Mouse (Mus musculus): ENCODE data around the gene Cd4. TPM values are rescaled to one million over a fixed set of nuclear protein-coding genes. Genes with fewer than 3 reads are reported as not detected.
A peak's percentile ranks its signal among the peaks of the same experiment; 100 is the strongest.

The Cd4 gene
- polyA plus RNA-seq, 1 experiment, result 4.3 TPM

DNA sequence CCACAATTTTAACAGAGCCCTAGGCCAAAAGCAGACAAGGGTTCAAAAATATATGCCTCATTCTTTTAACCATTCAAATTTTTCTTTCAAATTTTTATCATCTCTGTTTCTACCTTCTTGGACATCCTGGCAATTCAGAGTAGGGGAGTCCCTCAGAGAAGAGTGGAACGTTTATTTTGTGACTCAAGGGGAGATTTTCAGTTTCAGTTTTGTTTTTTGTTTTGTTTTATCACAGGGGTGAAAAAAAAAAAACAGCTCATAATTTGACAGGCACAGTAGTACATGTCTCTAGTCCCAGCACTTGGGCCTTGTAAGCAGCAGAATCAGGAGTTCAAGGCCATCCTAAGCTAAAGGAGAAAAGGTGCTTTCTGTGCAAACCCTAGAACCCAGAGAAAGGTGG is 19.7 kb upstream of the Cd4 start:
- Histone ChIP-seq H3K36me3 (ENCODE audit: control insufficient read depth, insufficient read depth, low read length) (no peaks in the 10 kb centered on the region), H3K4me1 (ENCODE audit: control insufficient read depth, insufficient read depth, low read length) (peaks cover 7% of the 10 kb centered on the region; the same call in 1 of the 2 replicates), H3K27me3 (replicated peaks; ENCODE audit: control insufficient read depth, insufficient read depth, low read length) (no peaks in the 10 kb centered on the region), H3K4me3 (ENCODE audit: insufficient read depth, low read depth, low read length) (no peak overlapping the region), H3K27ac (ENCODE audit: insufficient read depth, low read depth, low read length) (no peak overlapping the region)
- 66% methylated on average over 1 of the region's 1 CpGs for WGBS
- no peak for DNase-seq
- no peak for TF ChIP-seq CTCF (conservative IDR thresholded peaks at IDR 0.05; ENCODE audit: insufficient read depth, insufficient read length, low read depth, low read length)
- TF ChIP-seq POLR2A (IDR thresholded peaks at IDR 0.05; ENCODE audit: low read depth, low read length), result no peak

DNA sequence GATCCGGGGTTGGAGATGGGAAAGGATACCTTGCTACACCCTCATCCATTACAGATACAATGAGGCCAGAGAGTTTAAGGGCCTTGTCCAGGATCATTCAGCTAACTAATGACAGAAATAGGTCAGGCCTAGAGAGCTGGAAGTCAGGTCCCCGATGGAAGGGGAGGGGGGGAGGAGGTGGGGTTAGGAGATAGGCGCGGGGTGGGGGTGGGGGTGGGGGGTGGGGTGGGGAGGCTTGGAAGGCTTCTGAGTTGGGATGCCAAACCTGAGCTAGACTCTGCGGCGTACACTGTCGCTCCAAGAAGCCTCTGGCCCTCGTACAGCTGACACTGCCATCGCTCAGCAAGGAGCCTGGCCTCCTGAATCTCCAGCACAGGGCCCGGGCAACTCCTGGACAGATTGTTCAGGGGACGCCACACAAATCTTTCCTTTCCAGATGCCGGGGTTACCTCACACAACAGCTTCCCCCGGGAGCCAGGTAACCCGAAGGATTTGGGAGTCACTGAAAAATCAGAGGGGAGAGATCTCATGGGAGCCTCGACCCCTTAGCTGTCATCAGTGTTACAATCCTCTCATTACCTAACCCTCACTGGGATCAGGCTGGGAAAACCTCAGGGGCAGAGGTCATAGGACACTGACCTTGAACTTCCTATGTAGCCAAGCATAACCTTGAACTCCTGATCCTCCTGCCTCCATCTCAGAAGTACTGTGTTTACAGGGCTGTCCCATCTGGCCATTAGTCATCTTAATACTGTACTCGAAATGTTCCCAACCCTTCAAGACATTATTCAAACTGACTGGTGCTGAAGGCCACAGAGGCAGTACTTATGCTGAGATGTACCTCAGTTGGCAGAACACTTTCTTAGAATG is 17.2 kb upstream of the Cd4 start:
- Histone ChIP-seq H3K27ac (ENCODE audit: insufficient read depth, low read depth, low read length) (peak overlapping the region; percentile 95), H3K4me3 (ENCODE audit: insufficient read depth, low read depth, low read length) (no peak overlapping the region; the same call in 1 of the 2 replicates), H3K4me1 (ENCODE audit: control insufficient read depth, insufficient read depth, low read length) (peaks cover 7% of the 10 kb centered on the region; the same call in 1 of the 2 replicates), H3K27me3 (replicated peaks; ENCODE audit: control insufficient read depth, insufficient read depth, low read length) (no peaks in the 10 kb centered on the region), H3K36me3 (ENCODE audit: control insufficient read depth, insufficient read depth, low read length) (no peaks in the 10 kb centered on the region)
- no peak for DNase-seq
- no peak for TF ChIP-seq CTCF (conservative IDR thresholded peaks at IDR 0.05; ENCODE audit: insufficient read depth, insufficient read length, low read depth, low read length)
- TF ChIP-seq POLR2A (IDR thresholded peaks at IDR 0.05; ENCODE audit: low read depth, low read length), result no peak
- WGBS, result 53% methylated on average over 16 of the region's 16 CpGs

DNA sequence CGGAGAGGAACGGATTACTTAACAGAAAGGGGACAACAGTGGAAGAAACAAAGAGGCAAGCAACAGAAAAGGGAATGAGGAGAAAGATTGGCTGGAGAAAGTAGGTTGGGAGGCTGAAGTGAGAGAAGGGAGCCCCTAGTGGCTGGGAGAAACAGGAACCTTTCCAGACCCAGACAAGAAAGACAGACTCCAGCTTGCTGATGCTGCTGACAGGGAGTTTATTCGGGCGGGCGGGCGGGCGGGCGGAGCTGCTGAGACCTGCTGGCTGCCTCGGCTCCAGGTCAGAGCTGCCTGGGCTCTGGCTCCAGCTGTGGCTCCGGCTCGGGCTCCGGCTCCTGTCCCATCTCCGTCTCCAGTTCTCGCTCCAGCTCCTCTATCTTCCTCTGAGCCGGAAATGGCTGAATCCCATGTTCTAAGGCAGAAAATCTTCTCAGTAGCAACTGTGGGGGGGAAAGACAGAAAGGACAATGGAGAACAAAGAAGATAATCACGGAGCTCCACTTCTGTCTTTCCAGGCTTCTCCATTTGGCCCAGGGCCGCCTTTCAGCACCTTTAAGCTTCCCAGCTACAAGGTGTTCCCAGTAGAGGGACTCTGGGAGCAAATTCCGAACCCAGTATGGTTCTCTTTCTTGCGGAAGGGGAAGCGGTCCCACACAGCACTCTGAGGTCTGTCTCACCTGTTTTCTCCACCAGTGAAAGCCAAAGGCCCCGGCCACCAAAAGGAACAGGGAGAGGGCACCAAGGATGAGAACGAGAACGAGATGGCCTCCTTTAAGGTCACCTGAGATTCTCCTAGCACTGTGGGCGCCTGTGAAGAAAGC is 16.4 kb upstream of the Cd4 start:
- peak; percentile 94 for DNase-seq
- peak; percentile 70 for TF ChIP-seq CTCF (conservative IDR thresholded peaks at IDR 0.05; ENCODE audit: insufficient read depth, insufficient read length, low read depth, low read length)
- TF ChIP-seq POLR2A (IDR thresholded peaks at IDR 0.05; ENCODE audit: low read depth, low read length), result no peak
- peaks cover 7% of the 10 kb centered on the region; the same call in 1 of the 2 replicates for H3K4me1 ChIP-seq (ENCODE audit: control insufficient read depth, insufficient read depth, low read length)
- 10% methylated on average over 24 of the region's 24 CpGs for WGBS
- H3K27ac ChIP-seq (ENCODE audit: insufficient read depth, low read depth, low read length), result peak overlapping the region; percentile 95
- H3K4me3 ChIP-seq (ENCODE audit: insufficient read depth, low read depth, low read length), result peak overlapping the region; percentile 36
- no peaks in the 10 kb centered on the region for H3K36me3 ChIP-seq (ENCODE audit: control insufficient read depth, insufficient read depth, low read length)
- no peaks in the 10 kb centered on the region for H3K27me3 ChIP-seq (replicated peaks; ENCODE audit: control insufficient read depth, insufficient read depth, low read length)

DNA sequence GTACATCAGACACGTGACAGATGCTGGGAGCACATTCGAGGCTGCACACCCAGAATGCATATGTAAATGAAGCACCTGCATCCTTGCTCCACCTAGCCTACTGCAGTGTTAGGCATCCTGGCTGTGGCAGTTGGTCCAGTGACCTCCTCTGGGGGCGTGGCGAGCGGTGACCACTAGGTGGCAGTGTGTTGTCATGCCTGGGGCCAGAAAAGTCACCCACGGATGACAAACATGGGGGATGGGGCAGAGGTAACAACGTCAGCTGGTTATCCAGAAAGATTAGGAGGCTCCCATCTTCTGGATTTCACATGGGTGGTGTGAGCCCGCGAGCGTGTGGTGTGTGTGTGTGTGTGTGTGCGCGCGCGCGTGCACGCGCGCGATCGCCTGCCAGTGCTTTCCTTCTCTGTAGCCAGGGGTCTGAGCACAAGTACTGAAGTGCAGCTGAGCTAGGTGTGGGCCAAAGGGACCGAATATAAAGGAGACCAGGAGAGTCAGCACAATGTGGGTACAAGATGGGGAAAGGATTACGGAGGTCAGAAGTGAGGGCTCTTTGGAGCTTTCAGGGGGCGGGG is 15.6 kb upstream of the Cd4 start:
- peak; percentile 97 for DNase-seq
- no peaks in the 10 kb centered on the region for H3K27me3 ChIP-seq (replicated peaks; ENCODE audit: control insufficient read depth, insufficient read depth, low read length)
- peak overlapping the region; percentile 89 for H3K27ac ChIP-seq (ENCODE audit: insufficient read depth, low read depth, low read length)
- H3K4me1 ChIP-seq (ENCODE audit: control insufficient read depth, insufficient read depth, low read length), result peaks cover 7% of the 10 kb centered on the region; the same call in 1 of the 2 replicates
- H3K36me3 ChIP-seq (ENCODE audit: control insufficient read depth, insufficient read depth, low read length), result no peaks in the 10 kb centered on the region
- TF ChIP-seq CTCF (conservative IDR thresholded peaks at IDR 0.05; ENCODE audit: insufficient read depth, insufficient read length, low read depth, low read length) (peak; percentile 98), POLR2A (IDR thresholded peaks at IDR 0.05; ENCODE audit: low read depth, low read length) (peak; percentile 14)
- WGBS, result under 1% methylated on average over 23 of the region's 23 CpGs
- peak overlapping the region; percentile 36 for H3K4me3 ChIP-seq (ENCODE audit: insufficient read depth, low read depth, low read length)

DNA sequence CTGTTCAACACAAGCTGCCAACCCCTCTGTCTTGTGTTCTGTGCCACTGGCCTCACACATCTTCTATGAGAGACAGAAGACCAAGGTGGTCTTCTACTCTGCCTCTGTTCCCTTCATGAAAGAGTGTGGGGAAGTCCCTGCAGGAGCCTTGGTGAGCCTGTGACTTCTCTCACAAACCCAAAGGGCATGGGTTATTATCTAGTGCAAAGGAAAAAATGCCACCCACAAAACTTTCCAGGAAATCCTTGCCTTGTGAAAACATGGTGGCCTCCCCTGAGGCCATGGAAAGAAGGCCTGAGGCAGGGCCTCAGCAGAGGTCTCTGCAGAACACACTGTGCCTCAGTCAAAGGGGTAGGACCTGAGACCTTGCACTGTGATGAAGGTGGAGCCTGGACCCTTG is 13.8 kb upstream of the Cd4 start:
- TF ChIP-seq CTCF (conservative IDR thresholded peaks at IDR 0.05; ENCODE audit: insufficient read depth, insufficient read length, low read depth, low read length), result no peak
- no peak for TF ChIP-seq POLR2A (IDR thresholded peaks at IDR 0.05; ENCODE audit: low read depth, low read length)
- Histone ChIP-seq H3K36me3 (ENCODE audit: control insufficient read depth, insufficient read depth, low read length) (no peaks in the 10 kb centered on the region), H3K4me3 (ENCODE audit: insufficient read depth, low read depth, low read length) (no peak overlapping the region), H3K27me3 (replicated peaks; ENCODE audit: control insufficient read depth, insufficient read depth, low read length) (no peaks in the 10 kb centered on the region), H3K4me1 (ENCODE audit: control insufficient read depth, insufficient read depth, low read length) (peaks cover 7% of the 10 kb centered on the region; the same call in 1 of the 2 replicates), H3K27ac (ENCODE audit: insufficient read depth, low read depth, low read length) (no peak overlapping the region)
- DNase-seq, result no peak

DNA sequence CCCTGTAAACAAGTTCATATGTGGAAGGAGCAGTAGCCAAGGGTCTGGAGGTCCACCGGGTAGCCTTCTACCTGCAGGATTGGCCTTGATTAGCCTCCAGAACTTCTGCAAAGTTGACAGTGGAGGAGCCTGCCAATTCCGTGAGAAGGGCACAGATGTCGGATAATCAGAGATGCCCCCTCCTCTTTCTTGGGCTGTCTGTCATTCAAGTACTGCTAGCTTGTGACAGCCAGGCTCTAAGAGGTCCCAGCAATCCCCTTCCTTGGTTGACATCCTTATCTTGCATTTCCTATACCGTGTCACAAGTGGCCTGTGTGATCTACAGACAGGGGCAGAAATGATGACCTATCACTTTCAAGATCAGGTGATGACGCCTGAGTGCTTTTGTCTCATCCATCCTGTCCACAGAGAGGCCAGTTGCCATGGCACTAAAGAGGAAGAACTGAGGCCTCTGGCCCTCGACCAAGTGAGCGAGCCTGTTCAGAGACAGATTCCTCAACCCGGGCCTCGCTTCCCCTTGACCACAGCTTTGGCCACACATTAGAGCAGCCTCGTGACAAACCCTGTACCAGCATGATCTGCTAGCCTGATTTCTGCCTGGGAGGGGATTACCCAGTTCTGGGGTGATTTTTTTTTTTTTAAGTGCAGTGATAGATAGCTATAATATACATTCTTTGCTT is 12.9 kb upstream of the Cd4 start:
- no peak overlapping the region for H3K27ac ChIP-seq (ENCODE audit: insufficient read depth, low read depth, low read length)
- WGBS, result 74% methylated on average over 10 of the region's 10 CpGs
- no peak overlapping the region for H3K4me3 ChIP-seq (ENCODE audit: insufficient read depth, low read depth, low read length)
- no peak for TF ChIP-seq POLR2A (IDR thresholded peaks at IDR 0.05; ENCODE audit: low read depth, low read length)
- TF ChIP-seq CTCF (conservative IDR thresholded peaks at IDR 0.05; ENCODE audit: insufficient read depth, insufficient read length, low read depth, low read length), result no peak
- peaks cover 7% of the 10 kb centered on the region; the same call in 1 of the 2 replicates for H3K4me1 ChIP-seq (ENCODE audit: control insufficient read depth, insufficient read depth, low read length)
- H3K27me3 ChIP-seq (replicated peaks; ENCODE audit: control insufficient read depth, insufficient read depth, low read length), result no peaks in the 10 kb centered on the region
- DNase-seq, result peak; percentile 47
- no peaks in the 10 kb centered on the region for H3K36me3 ChIP-seq (ENCODE audit: control insufficient read depth, insufficient read depth, low read length)
